Mouse (Mus musculus) forebrain, embryonic 13.5 days (tissue): ENCODE measurements at regions not wholly inside any gene's neighbourhood (a gene's known extent, or its start where the extent isn't known, plus 50 kb on each side); places are given as distances from the start of the nearest gene placed in this dataset.

Experiments
- ATAC-seq: fragments of 200-750 bp; cut with Nextera tagmentation; 2 replicates; pipeline ENCODE4 v1.8.0; 2017
- H3K27ac ChIP-seq: fragments of 300-500 bp; sonication (generic); 2 replicates; pipeline ENCODE4 v1.5.1; 2015; ENCODE audit warnings: inconsistent platforms, mild to moderate bottlenecking, moderate library complexity
- H3K27me3 ChIP-seq: fragments of 300-500 bp; sonication (generic); 2 replicates; pipeline ENCODE4 v1.6.1; 2015; ENCODE audit warnings: mild to moderate bottlenecking, inconsistent platforms
- H3K36me3 ChIP-seq: fragments of 300-500 bp; sonication (generic); 2 replicates; pipeline ENCODE4 v1.6.1; 2015; ENCODE audit warnings: mild to moderate bottlenecking, inconsistent platforms; ENCODE audit not compliant: poor library complexity, severe bottlenecking
- H3K4me1 ChIP-seq: fragments of 300-500 bp; sonication (generic); 2 replicates; pipeline ENCODE4 v1.6.1; 2015; ENCODE audit warnings: inconsistent platforms
- H3K4me2 ChIP-seq: fragments of 300-500 bp; sonication (generic); 2 replicates; pipeline ENCODE4 v1.6.1; 2015; ENCODE audit warnings: inconsistent platforms, mild to moderate bottlenecking, moderate library complexity
- H3K4me3 ChIP-seq: fragments of 300-500 bp; sonication (generic); 2 replicates; pipeline ENCODE4 v1.5.1; 2015; ENCODE audit warnings: mild to moderate bottlenecking, inconsistent platforms
- H3K9ac ChIP-seq: fragments of 300-500 bp; sonication (generic); 2 replicates; pipeline ENCODE4 v1.6.1; 2015; ENCODE audit warnings: mild to moderate bottlenecking, inconsistent platforms
- H3K9me3 ChIP-seq: fragments of 300-500 bp; sonication (generic); replicated peaks from 2 replicates; pipeline ENCODE4 v1.6.1; 2016; ENCODE audit warnings: inconsistent platforms
- WGBS: fragments of 180-500 bp; shearing (Covaris S2); methylation state at CpG from one replicate; pipeline ENCODE4 v1.1.7; 2015; 5-methylcytosine and 5-hydroxymethylcytosine counted together

DNA sequence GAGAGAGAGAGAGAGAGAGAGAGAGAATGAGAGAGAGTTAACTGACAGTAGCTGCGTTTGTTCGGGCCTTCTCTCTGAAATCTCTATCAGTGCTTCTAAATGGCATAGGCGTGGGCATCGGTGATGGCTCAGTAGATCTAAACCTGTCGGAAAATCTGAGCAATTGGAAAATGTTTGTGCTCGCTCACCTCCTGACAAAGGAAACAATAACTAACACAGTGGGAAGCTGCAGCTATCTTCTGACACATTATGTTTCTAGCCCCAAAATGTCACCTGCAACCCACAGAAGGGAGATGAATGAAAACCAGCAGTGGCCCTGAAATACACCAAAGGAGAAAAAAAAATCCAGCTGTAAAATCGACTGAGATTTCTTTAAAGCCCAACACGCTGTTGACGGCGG lies 576.7 kb downstream of the Ttll7 start:
- H3K4me3 ChIP-seq, result no peak overlapping the region
- H3K4me1 ChIP-seq, result peaks cover 5% of the 10 kb centered on the region; the same call in 1 of the 2 replicates
- H3K27ac ChIP-seq, result no peak overlapping the region
- no peaks in the 10 kb centered on the region for H3K27me3 ChIP-seq
- no peaks in the 10 kb centered on the region for H3K36me3 ChIP-seq
- H3K9me3 ChIP-seq, result no peaks in the 10 kb centered on the region
- no peak overlapping the region for H3K9ac ChIP-seq
- no peak overlapping the region for H3K4me2 ChIP-seq
- 48% methylated on average over 10 of the region's 10 CpGs for WGBS
- ATAC-seq, result no peak; the same call in 1 of the 2 replicates

DNA sequence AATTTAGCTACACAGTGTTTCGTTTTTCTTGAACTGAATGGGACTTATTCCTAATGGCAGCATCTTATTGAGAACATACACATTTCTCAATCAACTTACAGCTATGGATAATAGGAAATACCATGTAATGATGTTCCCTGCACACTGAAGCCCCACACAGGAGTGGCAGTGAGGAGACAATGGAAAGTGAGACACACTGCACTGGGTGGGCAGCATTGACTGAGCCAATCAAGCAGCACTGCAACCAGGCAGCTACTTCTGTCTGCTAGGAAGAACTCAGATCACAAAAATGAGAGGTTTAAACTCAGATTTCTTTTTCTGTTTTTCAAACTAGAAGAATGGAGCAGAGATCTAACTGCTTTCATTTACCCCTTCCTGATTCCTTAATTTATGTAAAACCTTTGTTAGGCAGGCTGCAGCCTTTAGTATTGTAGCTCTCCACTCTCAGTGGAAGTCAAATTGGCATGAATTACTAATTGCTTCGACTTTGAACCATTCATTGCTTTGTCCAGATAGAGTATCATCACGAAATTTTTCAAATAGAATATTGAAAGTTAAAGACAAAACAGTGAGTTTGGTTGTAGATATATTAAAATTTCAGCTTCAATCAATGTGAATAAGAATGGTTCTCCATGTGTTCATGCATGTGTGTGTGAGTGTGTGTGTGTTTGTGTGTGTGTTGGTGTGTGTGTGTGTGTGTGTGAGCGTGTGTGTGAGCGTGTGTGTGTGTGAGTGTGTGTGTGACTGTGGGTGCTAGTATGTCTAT lies 590.9 kb downstream of the Ttll7 start:
- 48% methylated on average over 5 of the region's 5 CpGs for WGBS
- no peaks in the 10 kb centered on the region for H3K27me3 ChIP-seq
- H3K27ac ChIP-seq, result no peak overlapping the region
- ATAC-seq, result peak; percentile 77
- H3K4me3 ChIP-seq, result no peak overlapping the region
- H3K9me3 ChIP-seq, result no peaks in the 10 kb centered on the region
- peaks cover 16% of the 10 kb centered on the region for H3K4me1 ChIP-seq
- H3K4me2 ChIP-seq, result no peak overlapping the region
- H3K9ac ChIP-seq, result no peak overlapping the region
- H3K36me3 ChIP-seq, result no peaks in the 10 kb centered on the region

DNA sequence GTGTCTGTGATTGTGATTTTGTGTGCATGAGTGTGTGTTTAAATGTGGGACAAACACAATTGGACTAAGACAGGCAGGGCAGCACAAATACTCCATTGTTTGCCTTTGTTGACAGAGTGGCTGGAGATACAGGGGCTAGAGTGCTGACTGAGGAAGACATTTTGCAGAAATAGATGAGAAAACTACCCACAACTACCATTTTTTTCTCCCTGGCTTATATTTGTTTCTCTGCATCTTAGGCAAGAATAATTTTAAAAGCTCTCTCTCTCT lies 591.5 kb downstream of the Ttll7 start:
- ATAC-seq, result no peak
- no peak overlapping the region for H3K27ac ChIP-seq
- H3K27me3 ChIP-seq, result no peaks in the 10 kb centered on the region
- H3K9ac ChIP-seq, result no peak overlapping the region
- no peak overlapping the region for H3K4me2 ChIP-seq
- no peaks in the 10 kb centered on the region for H3K9me3 ChIP-seq
- H3K4me3 ChIP-seq, result no peak overlapping the region
- H3K36me3 ChIP-seq, result no peaks in the 10 kb centered on the region
- H3K4me1 ChIP-seq, result peaks cover 16% of the 10 kb centered on the region

DNA sequence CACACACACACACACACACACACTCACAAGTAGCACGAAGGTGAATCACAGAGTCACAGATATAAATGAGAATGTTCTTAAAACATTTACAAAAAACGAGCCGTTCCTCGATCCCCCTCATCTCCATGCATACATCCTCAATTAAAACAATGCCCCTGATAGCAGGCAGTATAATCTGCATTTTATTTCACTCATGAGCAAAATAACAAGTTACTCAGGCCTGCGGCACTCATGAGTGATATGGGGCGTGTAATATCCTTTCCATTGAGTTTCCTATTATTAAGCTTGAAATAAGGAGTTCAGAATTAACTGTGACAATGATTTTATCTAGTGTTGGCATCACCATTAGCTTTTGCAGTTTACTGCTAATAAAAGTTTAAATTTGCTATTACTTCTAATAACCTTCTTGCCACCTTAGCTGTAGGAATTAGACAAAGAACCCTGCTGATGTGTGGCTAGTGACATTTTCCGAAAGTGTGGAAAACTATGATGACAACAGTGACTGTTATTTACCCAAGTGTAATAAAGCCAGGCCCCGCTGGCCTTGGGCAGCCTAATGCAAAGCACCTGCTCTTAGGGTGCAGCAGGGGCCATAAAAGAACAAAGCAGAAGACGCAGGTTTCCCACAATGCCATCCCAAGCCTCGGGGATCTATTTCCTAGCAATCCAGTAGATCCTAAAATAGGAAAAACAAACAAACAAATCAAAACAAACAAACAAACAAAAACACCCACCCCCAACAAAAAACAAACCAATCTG lies 592.0 kb downstream of the Ttll7 start:
- Histone ChIP-seq H3K36me3 (no peaks in the 10 kb centered on the region), H3K4me3 (no peak overlapping the region), H3K27ac (no peak overlapping the region), H3K4me1 (peaks cover 16% of the 10 kb centered on the region), H3K27me3 (no peaks in the 10 kb centered on the region), H3K9ac (no peak overlapping the region), H3K4me2 (no peak overlapping the region), H3K9me3 (no peaks in the 10 kb centered on the region)
- WGBS, result 64% methylated on average over 10 of the region's 10 CpGs
- ATAC-seq, result no peak

DNA sequence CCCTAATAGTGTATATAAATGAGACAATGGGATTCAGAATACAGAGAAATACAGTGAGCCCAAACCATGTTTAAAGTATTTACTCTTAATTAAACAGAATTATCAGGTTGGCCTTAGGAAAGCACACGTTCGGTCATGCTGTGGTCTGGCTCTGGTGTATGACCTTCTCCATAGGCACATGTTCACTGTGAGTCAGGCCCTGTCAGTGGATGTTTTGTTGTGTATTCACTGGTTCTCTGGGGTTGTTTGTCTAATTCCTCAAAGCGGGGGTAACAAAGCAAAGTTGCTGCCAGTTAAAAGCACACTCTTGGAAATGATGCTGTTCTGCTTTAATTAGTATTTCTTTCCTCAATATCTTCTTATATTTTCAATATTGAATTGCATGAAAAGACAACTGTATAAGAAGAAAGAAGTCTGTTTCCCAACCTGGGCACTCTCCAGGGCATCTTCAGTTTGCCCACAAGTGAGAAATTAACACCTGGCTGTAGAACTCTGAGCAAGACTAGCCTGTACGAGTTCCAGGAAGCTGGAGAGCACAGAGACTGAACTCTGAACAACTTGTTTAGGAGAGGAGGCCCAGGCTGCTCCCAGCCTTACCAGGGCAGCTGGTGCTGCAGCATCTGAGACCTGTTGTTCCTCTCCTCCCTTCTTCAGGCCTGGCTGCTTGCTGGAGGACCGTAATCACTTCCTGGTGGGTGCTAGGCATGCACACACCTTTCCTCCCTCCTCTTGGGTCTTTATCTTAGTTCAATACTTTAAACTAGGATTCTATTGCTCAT lies 593.1 kb downstream of the Ttll7 start:
- H3K4me2 ChIP-seq, result no peak overlapping the region
- H3K27ac ChIP-seq, result no peak overlapping the region
- H3K27me3 ChIP-seq, result no peaks in the 10 kb centered on the region
- no peaks in the 10 kb centered on the region for H3K36me3 ChIP-seq
- no peak overlapping the region for H3K4me3 ChIP-seq
- peaks cover 16% of the 10 kb centered on the region for H3K4me1 ChIP-seq
- no peaks in the 10 kb centered on the region for H3K9me3 ChIP-seq
- ATAC-seq, result no peak
- WGBS, result 86% methylated on average over 5 of the region's 5 CpGs
- H3K9ac ChIP-seq, result no peak overlapping the region

DNA sequence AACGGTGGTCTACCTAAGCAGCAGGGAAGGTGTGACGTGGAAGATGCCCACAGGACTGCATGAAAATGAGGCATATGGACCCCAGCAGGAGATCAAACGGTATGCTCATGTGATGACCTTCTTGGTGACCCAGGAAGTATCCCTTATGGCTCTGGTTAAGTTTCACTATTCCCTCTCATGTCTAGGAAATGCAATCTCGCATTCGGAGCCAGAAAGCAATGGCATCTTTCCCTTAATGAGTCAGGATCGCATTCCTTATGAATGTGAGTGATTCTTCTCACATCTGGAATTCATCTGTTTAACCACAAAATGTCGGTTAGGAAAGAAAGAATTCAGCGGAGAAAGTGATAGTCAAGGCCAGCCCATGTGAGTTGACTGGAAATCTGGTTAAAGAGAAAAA lies 593.7 kb downstream of the Ttll7 start:
- Histone ChIP-seq H3K27ac (no peak overlapping the region), H3K36me3 (no peaks in the 10 kb centered on the region), H3K9me3 (no peaks in the 10 kb centered on the region), H3K4me1 (peaks cover 16% of the 10 kb centered on the region), H3K27me3 (no peaks in the 10 kb centered on the region), H3K9ac (no peak overlapping the region), H3K4me3 (no peak overlapping the region), H3K4me2 (no peak overlapping the region)
- ATAC-seq, result no peak
- WGBS, result 88% methylated on average over 8 of the region's 8 CpGs

DNA sequence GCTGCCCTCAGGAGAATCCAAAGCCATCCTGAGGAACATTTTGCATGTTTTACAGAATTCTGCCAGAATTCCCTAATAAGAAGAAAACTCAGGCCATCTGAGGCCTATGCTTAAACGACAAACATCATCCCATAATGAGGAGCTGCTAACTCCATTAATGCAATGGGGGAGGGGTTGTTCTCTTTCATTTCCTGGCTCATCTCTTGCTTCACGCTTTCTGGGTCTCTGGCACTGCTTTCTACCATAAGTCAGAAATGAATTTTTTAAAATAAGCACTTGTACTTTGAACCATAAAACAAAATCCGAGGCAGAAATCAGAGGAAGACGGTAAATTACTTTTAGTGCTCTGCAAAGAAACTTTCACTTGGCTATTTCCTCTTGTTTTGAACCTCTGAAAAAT lies 600.0 kb downstream of the Ttll7 start:
- H3K4me1 ChIP-seq, result no peaks in the 10 kb centered on the region
- no peaks in the 10 kb centered on the region for H3K9me3 ChIP-seq
- no peak; the same call in 1 of the 2 replicates for ATAC-seq
- H3K36me3 ChIP-seq, result no peaks in the 10 kb centered on the region
- no peak overlapping the region for H3K4me2 ChIP-seq
- no peak overlapping the region for H3K4me3 ChIP-seq
- no peaks in the 10 kb centered on the region for H3K27me3 ChIP-seq
- no peak overlapping the region for H3K9ac ChIP-seq
- WGBS, result 66% methylated on average over 4 of the region's 4 CpGs
- no peak overlapping the region for H3K27ac ChIP-seq

DNA sequence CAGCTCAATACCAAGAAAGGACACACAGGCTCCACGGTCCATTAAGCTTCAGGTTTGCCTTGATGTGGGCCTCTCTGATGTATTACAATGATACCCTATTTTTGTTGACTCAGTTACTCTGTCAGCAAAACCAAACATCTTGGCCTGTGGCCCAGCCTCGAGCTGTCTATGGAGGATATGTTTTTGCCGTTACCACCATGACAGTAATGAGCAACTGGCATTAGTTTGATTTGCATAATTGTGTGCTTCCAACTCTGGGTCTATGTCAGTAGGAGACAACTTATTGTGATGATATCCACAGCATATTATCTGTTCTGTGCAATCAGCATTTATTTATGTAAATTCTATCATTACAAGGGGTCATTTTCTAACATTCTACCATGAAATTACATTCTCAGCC lies 603.2 kb downstream of the Ttll7 start:
- H3K27me3 ChIP-seq, result no peaks in the 10 kb centered on the region
- 36% methylated on average over 3 of the region's 3 CpGs for WGBS
- H3K9me3 ChIP-seq, result no peaks in the 10 kb centered on the region
- 0 out of 2 replicates have a peak overlapping the region, but pooled peaks have one; percentile 17 for H3K27ac ChIP-seq
- no peaks in the 10 kb centered on the region for H3K4me1 ChIP-seq
- H3K4me3 ChIP-seq, result no peak overlapping the region
- ATAC-seq, result peak; percentile 88
- H3K4me2 ChIP-seq, result no peak overlapping the region
- H3K36me3 ChIP-seq, result no peaks in the 10 kb centered on the region
- no peak overlapping the region for H3K9ac ChIP-seq

DNA sequence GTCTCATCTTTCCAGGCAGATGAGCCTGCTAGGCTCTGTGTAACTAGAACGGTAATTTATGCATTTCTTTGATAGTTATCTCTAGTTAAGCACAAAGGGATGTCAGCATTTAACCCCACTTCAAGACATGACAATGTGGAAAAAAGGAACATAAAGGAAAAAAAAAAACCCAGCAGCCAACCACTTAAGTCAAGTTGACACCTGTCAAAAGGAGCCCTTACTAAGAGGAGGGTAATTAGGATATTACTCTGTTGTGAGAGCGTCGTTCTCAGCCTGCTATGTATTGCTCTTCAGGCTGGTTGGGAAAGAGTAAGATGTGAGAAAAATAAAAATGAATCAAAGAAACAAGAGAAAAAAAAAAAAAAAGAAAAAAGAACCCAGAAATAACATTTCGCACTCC lies 604.1 kb downstream of the Ttll7 start:
- no peaks in the 10 kb centered on the region for H3K4me1 ChIP-seq
- H3K4me2 ChIP-seq, result no peak overlapping the region
- 0 out of 2 replicates have a peak, but pooled peaks have one; percentile 31 for ATAC-seq
- H3K27me3 ChIP-seq, result no peaks in the 10 kb centered on the region
- no peaks in the 10 kb centered on the region for H3K9me3 ChIP-seq
- 64% methylated on average over 4 of the region's 4 CpGs for WGBS
- no peak overlapping the region for H3K4me3 ChIP-seq
- no peaks in the 10 kb centered on the region for H3K36me3 ChIP-seq
- no peak overlapping the region for H3K9ac ChIP-seq
- H3K27ac ChIP-seq, result no peak overlapping the region

DNA sequence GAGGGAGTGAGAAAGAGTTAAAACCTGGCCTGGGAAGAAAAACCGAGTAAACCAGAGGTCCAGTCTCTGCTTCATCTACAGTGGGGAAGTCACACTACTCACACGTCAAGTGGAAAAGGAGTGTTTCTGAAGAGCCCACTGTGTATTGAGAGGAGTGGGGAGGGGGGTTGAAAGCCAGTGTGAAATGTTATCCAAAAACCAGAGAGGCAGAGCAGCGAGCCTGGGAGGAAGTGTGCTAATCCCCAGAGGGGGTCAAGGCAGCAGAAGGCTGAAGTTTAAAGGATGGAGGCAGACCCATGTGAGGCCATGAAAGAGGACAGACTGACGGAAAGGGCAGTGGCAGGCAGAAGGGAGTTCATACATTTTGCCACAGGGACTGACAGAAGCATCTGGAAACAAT lies 605.9 kb downstream of the Ttll7 start:
- WGBS, result 42% methylated on average over 4 of the region's 4 CpGs
- Histone ChIP-seq H3K4me3 (no peak overlapping the region), H3K4me2 (no peak overlapping the region), H3K36me3 (no peaks in the 10 kb centered on the region), H3K27me3 (no peaks in the 10 kb centered on the region), H3K4me1 (no peaks in the 10 kb centered on the region), H3K9ac (no peak overlapping the region), H3K27ac (no peak overlapping the region), H3K9me3 (no peaks in the 10 kb centered on the region)
- no peak for ATAC-seq

DNA sequence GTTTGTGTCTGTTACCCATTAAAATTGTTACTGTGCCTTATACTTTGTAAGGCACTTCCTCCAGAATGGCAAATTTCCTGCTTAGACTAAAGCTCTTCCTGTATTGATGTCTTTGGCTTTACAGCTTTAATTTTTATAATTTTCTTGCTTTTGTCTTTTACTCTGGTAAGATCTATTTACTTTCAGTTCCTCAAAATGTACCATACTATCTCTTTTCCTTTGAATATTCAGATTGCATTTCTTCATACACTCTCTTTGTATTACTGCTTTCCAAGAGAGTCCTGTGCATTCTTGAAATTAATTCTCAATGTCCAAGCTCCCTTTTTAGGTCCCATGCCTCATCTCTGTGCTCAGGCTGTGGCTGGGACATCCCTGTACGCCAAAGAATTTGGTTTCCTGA lies 627.7 kb downstream of the Ttll7 start:
- 87% methylated on average over 1 of the region's 1 CpGs for WGBS
- ATAC-seq, result no peak
- H3K36me3 ChIP-seq, result no peaks in the 10 kb centered on the region

More for the DNA sequence above, 627.7 kb downstream of the Ttll7 start:
- Histone ChIP-seq H3K9ac (no peak overlapping the region), H3K27ac (no peak overlapping the region), H3K9me3 (no peaks in the 10 kb centered on the region), H3K4me1 (no peaks in the 10 kb centered on the region), H3K4me2 (no peak overlapping the region), H3K4me3 (no peak overlapping the region), H3K27me3 (no peaks in the 10 kb centered on the region)
